Mouse (Mus musculus): ENCODE data around the gene Stat1.

Gene Stat1

DNA sequence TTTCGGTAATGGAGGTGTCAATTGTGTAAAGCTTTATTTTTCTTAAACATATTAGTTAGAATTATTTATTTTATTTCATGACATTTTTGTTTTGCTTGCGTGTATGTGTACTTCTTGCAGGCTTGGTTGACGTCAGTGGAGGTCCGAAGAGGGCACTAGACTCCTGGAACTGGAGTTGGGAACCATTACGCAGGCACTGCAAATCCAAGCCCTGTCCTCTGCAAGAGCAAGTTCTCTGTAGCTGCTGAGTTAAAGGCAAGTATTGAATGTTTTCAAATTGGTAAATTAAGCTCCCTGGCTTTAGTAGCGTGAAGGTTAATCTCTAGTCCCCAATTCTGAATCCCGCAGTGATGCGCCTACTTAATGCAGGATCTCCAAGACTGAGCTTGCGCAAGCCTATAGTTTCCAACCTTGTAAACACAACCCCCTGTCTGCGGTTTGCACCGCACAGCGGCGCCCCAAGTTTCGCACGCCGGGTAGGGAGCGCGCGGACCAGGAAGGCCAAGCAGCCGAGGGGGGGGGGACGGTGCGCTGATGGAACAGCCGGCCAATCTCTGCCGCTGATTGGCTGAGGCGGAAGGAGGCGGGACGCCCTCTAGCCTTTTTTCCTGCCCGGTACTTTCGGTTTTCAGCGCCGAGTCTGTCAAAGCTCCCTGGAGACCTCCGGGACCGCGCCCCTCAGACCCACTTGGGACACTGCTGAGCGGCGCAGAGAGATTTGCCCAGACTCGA lies at the start of gene Stat1:
Gene Stat1, plus strand, starts transcription at position 581 of the 732 bp plus-strand sequence.
- DNase-seq (ENCODE audit: low spot score), result peak; percentile 74

DNA sequence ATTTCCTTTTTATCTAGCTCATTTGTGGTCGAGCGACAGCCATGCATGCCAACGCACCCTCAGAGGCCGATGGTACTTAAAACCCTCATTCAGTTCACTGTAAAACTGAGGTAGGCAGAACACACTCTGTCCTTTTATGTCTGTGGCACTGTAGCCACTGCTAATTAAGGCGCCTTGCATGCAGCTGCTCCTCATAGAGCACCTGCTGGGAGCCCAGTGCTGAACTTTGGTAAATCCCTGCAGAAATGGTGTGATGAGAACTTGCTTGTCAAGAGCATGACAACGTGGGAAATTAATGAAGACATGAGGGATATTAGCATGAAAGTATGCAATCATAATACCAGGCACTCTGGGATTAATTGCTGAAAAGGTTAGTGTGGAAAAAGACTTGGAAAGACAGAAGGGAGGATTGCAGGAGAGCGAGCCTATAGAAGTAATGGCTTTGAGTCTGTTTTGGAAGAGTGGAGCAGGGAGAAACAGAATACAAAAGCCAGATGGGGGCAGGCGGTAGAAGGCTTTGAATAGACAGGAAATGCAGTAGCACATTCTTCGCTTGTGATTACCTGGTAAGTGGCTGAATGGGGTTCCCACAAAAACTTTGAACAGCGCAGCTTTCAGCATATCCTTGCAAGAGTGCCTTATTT lies 39.4 kb upstream of the Stat1 start:
- no peak for DNase-seq (ENCODE audit: low spot score)

DNA sequence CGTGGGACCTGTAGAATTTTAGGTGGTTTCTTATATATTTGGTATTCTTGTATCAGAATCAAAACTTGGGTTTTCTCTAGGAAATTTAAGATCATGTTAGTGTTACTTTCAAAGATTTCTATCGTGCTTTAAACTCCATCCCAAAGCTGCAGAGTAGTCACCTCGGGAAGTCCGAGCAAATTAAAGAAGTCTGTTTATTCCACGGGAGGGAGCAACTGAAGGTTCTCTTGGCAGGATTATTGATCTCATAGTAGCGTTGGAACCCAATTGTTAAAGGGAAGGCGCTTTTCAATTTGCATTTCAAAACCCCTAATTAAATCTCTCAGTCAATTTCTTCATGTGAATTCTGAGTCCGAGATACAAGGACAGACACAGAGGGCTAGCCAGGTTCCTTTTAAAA lies 38.9 kb upstream of the Stat1 start:
- DNase-seq (ENCODE audit: low spot score), result no peak

DNA sequence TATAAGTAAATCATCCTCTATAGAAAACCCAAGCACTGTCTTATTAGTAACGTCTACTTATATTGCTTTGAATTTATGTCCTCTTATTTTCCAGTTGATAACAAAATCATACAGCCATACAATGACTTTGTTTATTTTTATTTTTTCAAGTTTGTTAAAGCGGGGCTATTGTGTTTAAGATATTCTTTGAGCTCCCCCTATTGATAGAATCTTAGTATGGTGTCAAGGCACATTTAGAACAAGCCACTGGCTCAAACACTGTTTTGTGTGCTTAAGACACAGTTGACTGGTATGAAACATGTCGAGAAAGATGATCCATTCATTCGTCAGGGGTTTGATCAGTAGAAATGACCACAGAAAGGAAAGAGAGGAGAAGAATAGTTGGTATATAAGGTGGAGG lies 33.0 kb upstream of the Stat1 start:
- DNase-seq (ENCODE audit: low spot score), result no peak

DNA sequence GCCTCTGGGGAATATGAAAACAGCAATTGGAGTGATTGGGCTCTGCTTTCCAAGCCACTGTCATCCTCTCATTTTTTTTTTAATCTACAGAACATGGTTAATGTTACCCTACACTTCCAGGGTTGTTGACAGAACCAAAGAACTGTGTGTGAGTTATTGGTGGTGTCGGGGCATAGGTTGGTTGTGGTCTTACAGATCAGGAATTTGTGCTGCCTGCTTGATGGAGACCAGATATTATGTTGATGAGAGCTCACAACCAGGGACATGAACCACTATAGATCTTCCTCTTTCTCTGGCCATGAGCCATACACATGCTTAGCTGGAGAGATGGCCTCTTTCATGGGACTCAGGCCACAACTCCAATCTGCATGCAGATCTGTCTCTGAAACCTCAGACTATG lies 32.1 kb upstream of the Stat1 start:
- no peak for DNase-seq (ENCODE audit: low spot score)

DNA sequence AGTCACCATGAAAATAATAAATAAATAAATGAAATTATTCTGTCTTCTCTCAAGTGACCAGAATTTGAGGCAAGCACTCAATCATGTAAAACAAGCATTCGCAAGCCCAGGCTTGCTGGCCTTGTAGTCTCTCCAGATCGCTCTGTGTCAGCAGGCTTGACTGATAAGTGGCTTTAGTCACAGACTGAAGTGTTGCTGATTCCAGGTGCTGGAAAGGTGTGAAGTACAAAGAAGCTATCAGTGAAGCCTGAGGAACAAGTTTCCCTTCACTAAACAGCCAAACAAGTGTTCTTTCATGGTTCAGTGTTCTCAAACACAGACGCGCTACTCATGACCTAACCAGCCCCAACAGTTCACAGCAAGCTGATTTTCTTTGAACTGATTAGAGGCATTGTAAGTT lies 30.6 kb upstream of the Stat1 start:
- no peak for DNase-seq (ENCODE audit: low spot score)

DNA sequence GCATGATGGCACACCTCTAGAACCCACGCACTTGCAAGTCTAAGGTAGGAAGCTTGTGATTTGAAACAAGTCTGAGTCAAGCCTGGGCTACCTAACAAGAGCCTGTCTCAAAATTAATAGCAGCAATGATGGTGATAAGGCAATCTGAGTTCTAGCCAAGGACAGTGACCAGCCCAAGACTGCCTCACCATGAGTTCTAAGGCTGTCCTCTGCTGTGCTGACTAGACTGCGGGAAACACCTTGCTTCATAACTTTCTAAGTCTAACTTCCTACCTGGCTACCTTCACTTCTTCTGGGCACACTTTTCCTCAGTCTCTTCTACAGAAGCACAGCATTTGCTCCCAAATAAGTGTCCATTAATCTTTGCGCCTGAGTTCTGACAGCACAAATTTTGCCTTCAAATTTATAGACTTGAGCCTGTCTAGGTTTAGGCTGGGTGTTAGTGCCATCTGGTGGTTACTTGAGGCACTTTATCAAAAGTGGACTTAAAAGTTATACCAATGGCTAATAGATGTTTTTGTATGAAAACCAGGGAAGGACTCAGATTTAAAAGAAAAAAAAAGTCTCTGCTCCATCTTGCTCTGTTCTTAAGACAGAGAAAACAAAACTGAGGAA lies 20.5 kb upstream of the Stat1 start:
- DNase-seq (ENCODE audit: low spot score), result no peak

DNA sequence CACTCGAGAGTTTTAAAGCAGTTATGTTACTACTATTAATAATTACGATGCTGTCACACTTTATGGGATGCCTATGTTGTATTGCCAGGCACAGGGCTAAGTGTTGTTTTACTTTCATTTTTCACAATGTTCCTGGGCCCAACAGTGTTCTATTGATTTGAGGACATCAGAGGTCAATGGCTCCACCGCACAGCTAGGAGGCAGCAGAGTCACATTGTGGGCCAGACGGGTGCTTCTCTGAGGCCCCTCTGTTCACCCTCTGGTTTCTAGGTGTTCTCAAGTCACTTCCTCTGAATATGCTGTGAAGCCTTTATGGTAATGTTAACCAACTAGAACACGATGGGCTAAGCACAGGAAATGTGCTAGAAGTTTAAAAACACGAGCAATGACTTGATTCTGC lies 18.7 kb upstream of the Stat1 start:
- DNase-seq (ENCODE audit: low spot score), result no peak

DNA sequence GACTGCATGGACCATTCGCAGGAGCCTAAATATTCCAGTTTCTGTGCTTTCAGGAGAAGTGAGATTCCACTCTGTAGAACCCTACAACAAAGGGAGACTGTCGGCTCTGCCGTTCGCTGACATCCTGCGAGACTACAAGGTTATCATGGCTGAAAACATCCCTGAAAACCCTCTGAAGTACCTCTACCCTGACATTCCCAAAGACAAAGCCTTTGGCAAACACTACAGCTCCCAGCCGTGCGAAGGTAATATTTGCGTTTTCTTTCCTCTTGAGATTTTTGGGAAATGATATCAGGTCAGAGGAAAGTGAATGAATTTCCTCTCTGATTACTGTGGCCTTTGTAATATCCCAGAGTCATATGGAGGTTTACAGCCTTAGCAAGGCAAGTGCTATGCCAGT lies 16.4 kb upstream of the Stat1 start:
- DNase-seq (ENCODE audit: low spot score), result no peak

DNA sequence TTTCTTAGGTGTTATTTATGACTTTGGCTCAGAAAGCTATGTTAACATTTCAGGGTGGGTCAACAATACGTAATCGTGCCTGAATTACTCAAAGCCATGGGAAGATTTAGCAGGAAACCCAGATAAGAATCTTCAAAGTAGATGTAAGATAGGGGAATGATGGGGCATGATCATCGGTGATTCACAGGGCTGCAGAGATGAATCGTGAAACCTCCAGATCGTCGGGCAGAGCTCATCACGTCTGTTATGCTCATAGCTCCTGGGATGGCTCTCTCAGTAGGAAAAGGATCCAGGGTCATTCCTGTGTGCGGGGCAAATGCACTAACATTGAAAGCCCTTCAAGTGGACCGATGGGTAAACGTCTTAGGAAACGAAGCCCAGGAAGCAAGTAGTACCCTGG lies 12.0 kb upstream of the Stat1 start:
- no peak for DNase-seq (ENCODE audit: low spot score)

DNA sequence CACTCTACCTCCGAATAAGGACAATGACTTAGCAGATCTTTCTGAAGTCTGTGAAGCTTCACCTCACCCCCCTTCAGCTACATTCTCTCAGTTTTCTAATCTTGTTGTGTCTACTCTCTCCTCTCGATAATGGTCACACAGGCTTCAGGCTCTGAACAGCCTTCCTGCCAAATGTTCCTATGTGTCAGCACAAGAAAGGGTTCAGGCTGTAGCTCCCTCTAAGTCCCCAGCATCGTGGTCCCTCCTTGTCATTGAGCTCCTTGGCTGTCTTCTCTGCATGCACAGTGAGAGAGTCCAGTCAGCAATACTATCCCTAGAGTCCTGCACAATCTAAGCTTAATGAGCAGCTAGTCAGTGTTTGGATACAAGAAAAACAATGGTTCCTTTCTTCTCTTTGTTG lies 8.0 kb upstream of the Stat1 start:
- no peak for DNase-seq (ENCODE audit: low spot score)

DNA sequence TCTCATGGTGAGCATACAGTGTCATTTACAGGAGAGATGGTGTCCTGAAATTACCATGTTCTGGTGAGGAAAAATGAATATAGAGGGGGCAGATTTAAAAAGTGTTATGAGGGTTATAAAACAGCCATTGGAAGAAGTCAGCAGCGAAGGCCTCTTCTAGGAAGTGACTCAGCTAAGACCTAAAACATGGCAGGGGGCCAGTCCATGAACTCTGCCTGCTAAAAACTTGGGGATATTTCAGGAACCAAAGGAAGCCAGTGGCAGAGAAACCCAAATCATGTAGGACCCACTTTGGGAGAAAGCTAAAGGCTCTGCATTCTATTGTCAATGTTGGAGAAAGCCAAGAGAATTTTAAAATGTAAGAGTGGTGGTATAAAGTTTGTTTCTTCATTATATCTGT lies 6.9 kb upstream of the Stat1 start:
- DNase-seq (ENCODE audit: low spot score), result no peak

DNA sequence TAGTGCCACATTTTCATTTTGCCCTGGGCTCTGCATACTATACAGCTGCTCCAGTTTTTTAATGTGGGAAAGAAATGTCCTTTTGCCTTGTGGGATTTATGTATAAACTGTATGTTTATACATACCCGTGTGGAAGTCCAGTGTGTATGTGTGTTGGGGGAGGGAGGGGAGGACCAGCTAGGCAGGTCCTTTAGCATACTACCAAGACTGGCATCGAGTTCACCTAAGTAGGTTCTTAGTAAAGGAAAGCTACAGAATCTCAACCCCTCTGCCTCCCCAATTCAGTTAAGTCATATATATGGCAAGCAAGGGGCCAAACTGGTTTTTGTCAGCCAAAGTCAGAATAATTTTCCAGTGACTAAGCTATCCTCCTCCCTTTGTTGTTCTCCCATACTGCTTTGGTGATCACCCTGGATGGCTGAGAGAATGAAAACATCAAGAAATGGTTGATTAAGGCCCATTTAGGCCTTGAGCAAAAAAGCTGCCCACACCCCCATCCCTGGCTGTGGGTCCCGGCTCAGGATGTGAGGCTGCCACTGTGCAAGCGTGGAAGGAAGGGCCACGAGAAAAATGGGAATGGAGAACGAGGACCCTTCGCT lies 6.1 kb upstream of the Stat1 start:
- no peak for DNase-seq (ENCODE audit: low spot score)

DNA sequence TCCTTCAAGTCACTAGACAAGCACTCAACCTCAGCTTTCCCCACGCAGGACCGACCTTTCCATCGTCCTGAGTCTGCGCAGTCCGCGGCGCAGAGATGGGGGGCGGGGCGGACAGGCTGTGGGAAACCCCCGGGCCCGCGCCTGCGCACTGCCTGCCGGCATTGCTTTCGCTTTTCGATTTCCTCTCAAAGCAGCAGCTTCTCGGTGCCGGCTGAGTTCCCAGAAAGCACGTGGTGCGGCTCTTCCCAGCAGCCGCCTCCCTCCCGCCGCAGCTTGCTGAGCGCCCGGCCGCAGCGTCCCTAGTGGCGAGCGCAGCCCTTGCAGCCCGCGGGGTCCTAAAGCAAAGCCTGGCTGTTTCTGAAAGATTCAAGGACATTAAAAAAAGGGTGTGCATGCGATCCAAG lies 5.6 kb upstream of the Stat1 start:
- DNase-seq (ENCODE audit: low spot score), result peak; percentile 99

DNA sequence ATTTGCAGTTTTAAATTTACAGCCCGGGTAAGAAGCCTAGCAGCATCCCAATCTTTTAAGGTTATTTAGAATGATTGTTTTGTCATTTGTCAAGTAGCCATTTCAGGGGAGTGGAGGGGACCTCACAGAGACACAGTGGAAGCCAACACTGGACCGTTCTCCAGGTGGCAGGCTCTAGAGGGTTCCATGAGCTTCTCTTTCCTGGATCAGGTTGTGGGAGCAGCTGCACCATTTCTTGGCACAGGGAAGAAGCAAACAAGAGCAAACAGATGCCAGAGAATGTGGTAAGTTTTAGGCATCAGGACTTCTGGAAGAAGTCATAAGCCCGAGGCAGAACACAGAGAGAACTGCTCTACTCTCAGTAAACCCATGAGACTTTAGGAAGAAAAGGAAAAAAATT lies 2.8 kb upstream of the Stat1 start:
- DNase-seq (ENCODE audit: low spot score), result no peak

DNA sequence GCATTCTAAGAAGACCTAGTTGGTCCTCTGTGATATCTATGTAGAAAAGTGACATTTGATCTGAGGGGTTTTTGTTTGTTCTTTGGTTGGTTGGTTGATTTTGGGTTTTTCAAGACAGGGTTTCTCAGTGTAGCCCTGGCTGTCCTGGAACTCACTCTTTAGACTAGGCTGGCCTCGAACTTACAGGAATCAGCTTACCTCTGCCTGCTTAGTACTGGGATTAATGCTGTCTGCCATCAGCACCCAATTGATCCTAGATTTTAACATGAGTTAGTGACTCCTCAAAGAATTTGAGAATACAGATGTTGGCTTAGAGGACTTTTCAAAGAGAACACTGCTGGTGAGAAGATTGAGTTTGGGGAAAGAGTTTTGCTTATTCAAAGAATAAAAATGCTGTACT lies 1.5 kb upstream of the Stat1 start:
- no peak for DNase-seq (ENCODE audit: low spot score)

DNA sequence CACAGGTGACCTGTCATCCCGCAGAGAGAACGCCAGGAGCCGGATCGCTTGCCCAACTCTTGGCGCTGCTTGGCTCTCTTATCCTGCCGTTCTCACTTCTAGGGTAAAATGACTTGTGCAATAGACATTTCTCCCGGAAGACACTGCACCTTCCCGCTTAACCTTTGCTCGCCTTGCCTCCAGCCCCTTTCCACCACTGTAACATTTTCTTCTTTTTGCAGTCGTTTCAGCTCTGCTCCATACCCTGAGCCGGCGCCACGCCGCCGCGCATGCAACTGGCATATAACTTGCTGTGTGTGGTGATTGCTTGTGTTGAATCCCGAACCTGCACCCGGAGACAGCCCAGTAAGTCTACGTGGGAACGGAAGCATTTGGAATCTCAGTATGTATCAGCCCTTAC lies 451 bp downstream of the Stat1 start:
- peak; percentile 16 for DNase-seq (ENCODE audit: low spot score)

DNA sequence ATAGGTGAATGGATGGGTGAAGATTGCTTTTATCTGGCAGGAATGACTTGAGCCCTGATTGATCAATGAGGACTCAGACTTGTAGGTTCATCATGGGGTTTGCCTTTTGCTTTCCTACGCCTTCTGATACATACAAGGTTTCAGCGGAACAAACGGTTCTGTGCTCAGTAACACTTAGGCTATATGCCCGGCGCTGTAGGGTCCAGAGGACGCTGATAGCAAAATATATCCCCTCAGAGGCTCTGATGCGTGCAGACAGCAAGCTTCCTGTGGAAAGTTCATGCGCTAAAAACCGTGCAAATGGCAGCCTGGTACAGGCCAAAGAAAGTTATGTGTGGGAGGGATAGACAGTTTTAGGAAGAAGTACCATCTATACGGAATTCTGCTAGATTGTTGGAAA lies 951 bp downstream of the Stat1 start:
- DNase-seq (ENCODE audit: low spot score), result no peak

DNA sequence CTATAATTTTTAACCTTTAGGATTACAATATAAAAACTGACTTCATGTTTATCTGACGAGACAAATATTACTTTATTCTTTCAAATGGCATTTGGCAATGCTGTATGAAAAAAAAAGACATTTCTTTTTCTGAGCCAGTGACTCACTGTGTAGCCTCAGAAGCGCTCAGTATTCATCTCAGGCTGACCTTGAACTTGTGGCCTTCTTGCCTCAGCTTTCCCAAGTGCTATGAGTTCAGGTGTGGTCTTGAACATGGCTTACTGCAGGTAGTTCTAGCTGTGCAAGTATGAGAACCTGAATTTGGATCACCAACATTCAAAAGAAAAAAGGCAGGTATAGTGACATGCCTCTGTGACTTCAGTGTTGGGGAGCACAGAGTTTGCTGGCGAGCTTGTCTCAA lies 1.8 kb downstream of the Stat1 start:
- no peak for DNase-seq (ENCODE audit: low spot score)

DNA sequence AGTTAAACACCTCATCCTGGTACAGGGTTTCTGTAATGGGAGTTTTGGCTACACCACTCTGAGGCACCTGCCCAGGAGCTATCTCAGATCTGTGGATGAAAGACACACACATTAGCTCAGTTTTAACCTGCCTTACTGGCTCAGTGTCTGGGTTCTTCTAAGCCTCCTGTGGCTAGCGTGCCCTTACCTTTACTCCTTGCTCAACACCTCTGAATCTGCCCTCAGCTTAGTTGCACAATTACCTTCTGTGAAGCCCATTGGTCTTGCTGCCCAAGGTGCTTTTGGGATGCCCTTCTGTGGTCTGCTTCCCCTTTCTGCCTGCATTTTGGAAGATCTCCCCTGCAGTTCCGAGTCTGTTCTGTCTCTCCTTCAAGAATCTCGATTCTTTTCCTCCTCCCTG lies 5.6 kb downstream of the Stat1 start:
- no peak for DNase-seq (ENCODE audit: low spot score)

DNA sequence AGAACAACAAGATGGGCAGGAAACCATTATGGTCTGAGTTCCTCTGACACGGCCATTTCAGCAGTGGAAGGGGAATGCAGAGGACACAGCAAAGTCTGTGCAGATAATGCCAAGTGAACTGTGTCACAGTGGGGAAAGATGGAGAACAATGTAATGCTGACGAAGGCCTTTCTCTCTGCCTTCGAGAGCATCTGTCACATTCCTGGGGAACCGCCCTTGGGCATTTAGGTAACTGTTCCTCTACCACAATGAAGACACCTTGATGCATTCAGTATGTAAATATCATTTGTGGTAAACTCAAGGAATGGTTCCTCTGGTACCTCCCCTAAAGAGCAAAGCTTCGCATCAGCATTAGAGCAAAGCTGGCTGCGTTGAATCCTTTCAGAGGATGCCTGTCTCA lies 8.1 kb downstream of the Stat1 start:
- no peak for DNase-seq (ENCODE audit: low spot score)

DNA sequence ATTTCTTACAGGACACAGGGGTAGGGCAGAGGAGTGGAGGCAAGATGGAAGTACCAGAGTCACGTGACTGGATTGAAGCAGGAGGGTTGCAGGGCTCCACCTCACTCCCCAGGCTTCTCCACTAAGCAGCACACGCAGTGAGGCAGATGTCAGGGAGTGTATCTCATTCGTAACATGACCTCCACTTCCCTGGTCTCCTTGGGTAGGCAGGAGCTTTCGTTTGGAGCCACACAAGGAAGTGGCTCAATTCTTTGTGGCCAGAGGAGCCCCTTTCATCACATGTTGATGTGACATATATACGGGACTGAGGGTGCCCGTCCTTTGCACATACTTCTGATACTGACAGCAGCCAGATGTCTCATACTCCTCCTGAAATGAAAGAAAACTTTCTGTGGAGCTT lies 10.6 kb downstream of the Stat1 start:
- DNase-seq (ENCODE audit: low spot score), result no peak

DNA sequence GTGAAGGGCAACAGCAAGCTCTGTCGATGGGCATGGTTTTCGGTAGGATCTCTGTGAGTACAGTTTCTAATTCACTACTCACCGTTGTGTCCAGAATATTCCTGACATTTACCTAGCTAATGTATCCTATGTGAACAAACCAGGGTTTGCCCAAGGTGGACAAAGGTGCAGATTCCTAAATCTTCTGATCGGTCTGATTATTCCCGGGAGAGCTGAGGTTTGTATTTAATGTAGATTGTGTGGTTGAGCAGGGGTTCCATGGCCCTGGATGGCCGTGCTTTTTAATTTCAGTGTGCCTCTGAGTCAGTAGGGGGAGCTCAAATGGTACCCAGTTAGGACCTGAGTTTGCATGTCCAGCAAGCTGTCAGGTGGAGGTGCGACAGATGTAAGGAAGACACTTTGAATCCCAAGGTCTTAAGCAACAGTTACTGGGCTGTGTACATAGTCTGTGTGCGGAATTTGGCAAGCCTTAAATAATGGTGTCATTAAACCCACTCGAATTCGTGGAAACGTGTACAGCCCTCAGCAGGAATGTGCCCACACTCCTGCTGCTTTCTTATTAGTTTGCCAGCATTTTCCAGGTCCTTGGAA lies 12.6 kb downstream of the Stat1 start:
- DNase-seq (ENCODE audit: low spot score), result no peak
